In genomic region chr12:13389644-13390043, GRCm38 (mm10) we compare ENCODE assay signal across 28 mouse cellular contexts.
DNase-seq lines count a peak whose midpoint lies in the region; ATAC-seq and TF ChIP-seq lines count a peak whose summit lies in the region.
"Had no signal": no experiment of that assay in that cellular context is flagged by ENCODE, and none has a peak within 500 bp of the region (broad histone marks: within the 10 kb centered on the region; RNA-seq: fewer than 3 reads in every experiment).

No protein-coding gene starts in this region.

- H3K27ac ChIP-seq in forebrain, postnatal 0 days (ENCODE audit: low read depth, low read length), result no peak overlapping the region
- H3K27ac ChIP-seq in forebrain, embryonic 12.5 days, result no peak overlapping the region
- no peak overlapping the region for H3K27ac ChIP-seq in intestine, embryonic 15.5 days
- H3K27ac ChIP-seq in intestine, postnatal 0 days (ENCODE audit: low read depth, low read length), result no peak overlapping the region
- H3K27ac ChIP-seq: embryonic facial prominence, embryonic 13.5 days; kidney, embryonic 15.5 days; limb, embryonic 10.5 days; limb, embryonic 15.5 days; liver, embryonic 13.5 days; macrophage had no signal

- DNase-seq in forebrain, postnatal 0 days, result no peak
- peak; percentile 20 for DNase-seq in brain, adult 2 months (ENCODE audit: low read depth, low spot score)
- DNase-seq in retina, embryonic 14.5 days (ENCODE audit: low spot score), result peak; percentile 9
- DNase-seq in right cerebral cortex, adult 2 months (ENCODE audit: low spot score in 2 of 2), result no peak
- DNase-seq: adrenal gland, postnatal 36 days; B cell, adult 2 months; cerebellum, adult 9-10 months; embryo, embryonic 11 days; gastrocnemius, postnatal 14 days; heart, postnatal 14 days; kidney, adult 18-20 months; kidney, postnatal 25 days; liver, embryonic 13.5 days; lung, adult 18-20 months; midbrain, embryonic 14.5 days; thymus, adult 2 months; thymus, postnatal 4 days had no signal

- H3K4me2 ChIP-seq in forebrain, postnatal 0 days (ENCODE audit: low read depth), result no peak overlapping the region
- no peak overlapping the region for H3K4me2 ChIP-seq in forebrain, embryonic 12.5 days
- H3K4me2 ChIP-seq in intestine, embryonic 15.5 days (replicated peaks), result no peak overlapping the region
- no peak overlapping the region for H3K4me2 ChIP-seq in intestine, postnatal 0 days (replicated peaks; ENCODE audit: low read depth)
- H3K4me2 ChIP-seq: embryonic facial prominence, embryonic 13.5 days; kidney, embryonic 15.5 days; limb, embryonic 15.5 days; liver, embryonic 13.5 days had no signal

- no peaks in the 10 kb centered on the region for H3K4me1 ChIP-seq in forebrain, postnatal 0 days (ENCODE audit: insufficient read depth)
- H3K4me1 ChIP-seq in forebrain, embryonic 12.5 days, result no peaks in the 10 kb centered on the region
- H3K4me1 ChIP-seq in intestine, embryonic 15.5 days (replicated peaks), result no peaks in the 10 kb centered on the region
- no peaks in the 10 kb centered on the region for H3K4me1 ChIP-seq in intestine, postnatal 0 days (replicated peaks; ENCODE audit: control insufficient read depth, insufficient read depth, low read length)
- H3K4me1 ChIP-seq: embryonic facial prominence, embryonic 13.5 days; kidney, embryonic 15.5 days; limb, embryonic 10.5 days; limb, embryonic 15.5 days; liver, embryonic 13.5 days had no signal

- no peak for TF ChIP-seq CTCF in forebrain, postnatal 0 days (IDR thresholded peaks at IDR 0.05; ENCODE audit: low read depth)
- TF ChIP-seq CTCF in intestine, postnatal 0 days (IDR thresholded peaks at IDR 0.05; ENCODE audit: low read depth), result no peak

- WGBS in forebrain, postnatal 0 days, result 62% methylated on average over 1 of the region's 1 CpGs
- 75% methylated on average over 1 of the region's 1 CpGs for WGBS in forebrain, embryonic 12.5 days
- 68% methylated on average over 1 of the region's 1 CpGs for WGBS in intestine, embryonic 15.5 days
- WGBS in intestine, postnatal 0 days, result 68% methylated on average over 1 of the region's 1 CpGs

- peak; percentile 40; the same call in 1 of the 2 replicates for ATAC-seq in forebrain, postnatal 0 days
- ATAC-seq in forebrain, embryonic 12.5 days (ENCODE audit: low FRiP score), result no peak
- ATAC-seq in intestine, embryonic 15.5 days, result 0 out of 2 replicates have a peak, but pooled peaks have one; percentile 41
- ATAC-seq in intestine, postnatal 0 days, result no peak
- ATAC-seq: activated CD4-positive, CD25-positive, alpha-beta regulatory T cell, adult 4 months; lung, postnatal 0 days had no signal

- H3K9me3 ChIP-seq in forebrain, postnatal 0 days (ENCODE audit: low read length), result no peaks in the 10 kb centered on the region
- no peaks in the 10 kb centered on the region for H3K9me3 ChIP-seq in forebrain, embryonic 12.5 days
- no peaks in the 10 kb centered on the region for H3K9me3 ChIP-seq in intestine, embryonic 15.5 days
- no peaks in the 10 kb centered on the region for H3K9me3 ChIP-seq in intestine, postnatal 0 days (ENCODE audit: control insufficient read depth)
- H3K9me3 ChIP-seq: embryonic facial prominence, embryonic 13.5 days; kidney, embryonic 15.5 days; limb, embryonic 10.5 days; limb, embryonic 15.5 days; liver, embryonic 13.5 days had no signal

- H3K36me3 ChIP-seq in forebrain, postnatal 0 days (ENCODE audit: insufficient read depth), result peaks cover 6% of the 10 kb centered on the region; the same call in 1 of the 2 replicates
- peaks cover 5% of the 10 kb centered on the region for H3K36me3 ChIP-seq in forebrain, embryonic 12.5 days (replicated peaks)
- no peaks in the 10 kb centered on the region for H3K36me3 ChIP-seq in intestine, embryonic 15.5 days
- H3K36me3 ChIP-seq in intestine, postnatal 0 days (ENCODE audit: control insufficient read depth, insufficient read depth), result peaks cover 24% of the 10 kb centered on the region

- no peak overlapping the region for H3K4me3 ChIP-seq in forebrain, postnatal 0 days (ENCODE audit: low read depth, low read length)
- no peak overlapping the region for H3K4me3 ChIP-seq in forebrain, embryonic 12.5 days (replicated peaks)
- no peak overlapping the region for H3K4me3 ChIP-seq in intestine, embryonic 15.5 days (replicated peaks)
- H3K4me3 ChIP-seq in intestine, postnatal 0 days (ENCODE audit: low read depth, low read length), result no peak overlapping the region
- H3K4me3 ChIP-seq: embryonic facial prominence, embryonic 13.5 days; erythroblast, embryonic 14.5 days; kidney, embryonic 15.5 days; limb, embryonic 10.5 days; limb, embryonic 15.5 days; liver, embryonic 13.5 days had no signal

- no peak overlapping the region for H3K9ac ChIP-seq in forebrain, postnatal 0 days
- no peak overlapping the region for H3K9ac ChIP-seq in forebrain, embryonic 12.5 days
- H3K9ac ChIP-seq in intestine, embryonic 15.5 days, result no peak overlapping the region
- H3K9ac ChIP-seq in intestine, postnatal 0 days (ENCODE audit: low read depth, low read length), result no peak overlapping the region
- H3K9ac ChIP-seq: embryonic facial prominence, embryonic 13.5 days; kidney, embryonic 15.5 days; limb, embryonic 15.5 days; liver, embryonic 13.5 days had no signal

- no peaks in the 10 kb centered on the region for H3K27me3 ChIP-seq in forebrain, postnatal 0 days (ENCODE audit: insufficient read depth, low read length)
- H3K27me3 ChIP-seq in forebrain, embryonic 12.5 days, result no peaks in the 10 kb centered on the region
- no peaks in the 10 kb centered on the region for H3K27me3 ChIP-seq in intestine, embryonic 15.5 days (replicated peaks)
- no peaks in the 10 kb centered on the region for H3K27me3 ChIP-seq in intestine, postnatal 0 days (replicated peaks; ENCODE audit: control insufficient read depth, insufficient read depth, low read length)
- H3K27me3 ChIP-seq: embryonic facial prominence, embryonic 13.5 days; kidney, embryonic 15.5 days; limb, embryonic 15.5 days; liver, embryonic 13.5 days had no signal

Comparison
In these comparisons a context has a peak if more than half of its experiments do, and no peak if none do; other contexts are left out.
1. ATAC-seq: peak in forebrain, postnatal 0 days (single experiment) and intestine, embryonic 15.5 days (single experiment); none in forebrain, embryonic 12.5 days (single experiment) and intestine, postnatal 0 days (single experiment).
2. DNase-seq: peak in brain, adult 2 months (single experiment) and retina, embryonic 14.5 days (single experiment); none in forebrain, postnatal 0 days (single experiment) and right cerebral cortex, adult 2 months (0 of 2).